Mouse (Mus musculus): ENCODE results near the gene Ppfibp2.

The Ppfibp2 gene

DNA sequence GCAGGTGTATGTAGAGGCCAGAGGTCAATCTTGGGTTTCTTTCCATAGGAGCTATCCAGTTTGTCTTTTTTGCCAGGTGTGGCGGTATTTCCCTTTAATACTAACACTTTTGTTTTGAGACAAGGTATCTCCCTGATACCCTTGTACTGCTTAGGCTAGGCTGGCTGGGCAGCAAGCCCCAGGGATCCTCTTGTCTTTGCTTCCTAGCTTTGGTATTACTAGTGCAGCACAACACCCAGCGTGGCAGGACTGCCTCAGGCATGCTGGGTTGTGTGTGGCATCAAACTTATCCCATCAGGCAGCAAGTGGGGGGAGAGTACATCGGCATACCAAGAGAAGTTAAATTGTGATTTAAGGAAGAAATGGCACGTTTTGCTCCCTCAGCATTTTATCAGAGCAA is 7.5 kb downstream of the Ppfibp2 start:
- in situ Hi-C loops (cut with MboI; ENCODE audit: low pct_unique_long_range_greater_than_20kb in 1 of 2, low sequenced_read_pairs in 2 of 2, unreplicated experiment in 1 of 2), result no loop called here

- in situ Hi-C loops (cut with MboI; ENCODE audit: low pct_unique_long_range_greater_than_20kb in 1 of 2, low sequenced_read_pairs in 2 of 2, unreplicated experiment in 1 of 2), result no loop called here
These were observed 7.9 kb downstream of the Ppfibp2 start for GRCm38 (mm10) chr7:107602913-107603312.

DNA sequence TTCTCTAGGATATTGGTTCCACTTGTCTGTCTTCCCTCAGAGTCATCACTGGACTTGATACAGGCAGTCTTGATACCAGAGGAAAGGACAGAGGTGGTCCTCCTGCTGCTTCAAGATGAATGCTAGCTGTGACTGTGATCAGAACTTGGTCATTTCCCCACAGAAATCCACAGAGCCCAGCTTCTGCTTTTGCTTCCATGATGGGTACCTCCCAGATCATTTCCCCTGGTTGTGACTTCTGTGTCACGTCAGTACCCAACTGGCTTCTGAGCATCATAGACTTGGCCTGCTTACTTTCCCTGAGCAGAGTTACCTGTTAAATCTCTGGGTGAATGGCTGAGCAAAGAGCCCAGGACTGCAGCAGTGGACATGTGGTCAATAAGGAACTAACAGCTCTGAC is 12.8 kb downstream of the Ppfibp2 start:
- in situ Hi-C loops (cut with MboI; ENCODE audit: low pct_unique_long_range_greater_than_20kb in 1 of 2, low sequenced_read_pairs in 2 of 2, unreplicated experiment in 1 of 2), result no loop called here

GRCm38 (mm10) chr7:107609622-107610255 is 14.7 kb downstream of the Ppfibp2 start:
- in situ Hi-C loops (cut with MboI; ENCODE audit: low pct_unique_long_range_greater_than_20kb in 1 of 2, low sequenced_read_pairs in 2 of 2, unreplicated experiment in 1 of 2), result no loop called here

GRCm38 (mm10) chr7:107610880-107611279 is 15.9 kb downstream of the Ppfibp2 start:
- in situ Hi-C loops (cut with MboI; ENCODE audit: low pct_unique_long_range_greater_than_20kb in 1 of 2, low sequenced_read_pairs in 2 of 2, unreplicated experiment in 1 of 2), result no loop called here

DNA sequence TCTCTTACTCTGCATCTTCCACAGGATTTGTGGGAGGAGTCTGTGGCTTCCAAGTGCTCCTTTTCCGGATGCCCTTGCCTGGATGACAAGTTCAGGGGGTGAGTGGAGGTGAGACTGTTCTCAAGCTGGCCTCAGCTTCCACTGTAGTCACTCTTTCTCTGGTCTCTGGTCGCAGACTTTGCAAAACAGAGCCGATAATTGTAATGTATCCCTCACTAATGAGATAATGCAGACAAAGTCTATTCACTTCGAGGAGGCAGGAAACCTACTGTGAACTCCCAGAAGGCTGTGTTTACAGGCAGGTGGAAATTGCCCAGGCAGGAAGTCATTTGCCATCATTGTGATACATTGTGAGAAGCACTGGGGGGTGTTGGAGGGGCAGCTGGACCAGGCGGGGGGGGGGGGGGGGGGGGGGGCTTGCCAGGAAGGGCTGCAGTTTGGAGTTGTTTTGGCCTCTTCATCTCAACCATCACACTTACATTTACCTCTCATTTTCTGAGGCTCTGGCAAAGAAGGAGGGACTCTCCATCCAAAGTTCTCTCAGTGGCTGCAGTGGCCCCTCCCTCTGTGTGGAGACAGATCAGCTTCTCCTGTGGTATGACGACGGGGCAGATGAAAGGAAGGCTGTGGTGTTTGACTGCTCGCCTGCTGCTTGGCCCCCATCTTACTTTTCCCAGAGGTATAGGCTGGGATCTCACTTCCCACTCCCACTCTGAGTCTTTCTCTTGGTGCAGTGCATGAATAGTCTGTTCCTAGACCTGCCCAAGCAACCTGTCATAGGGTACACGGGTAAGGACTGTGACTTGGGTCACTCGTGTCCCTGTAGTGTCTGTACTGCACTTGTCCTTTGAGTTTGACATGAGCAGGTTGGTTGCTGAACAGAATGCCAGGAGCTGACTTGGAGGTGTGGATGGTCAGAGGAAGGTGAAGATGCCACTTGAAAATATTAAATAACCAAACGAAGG is 23.3 kb downstream of the Ppfibp2 start:
- in situ Hi-C loops (cut with MboI; ENCODE audit: low pct_unique_long_range_greater_than_20kb in 1 of 2, low sequenced_read_pairs in 2 of 2, unreplicated experiment in 1 of 2), result no loop called here

DNA sequence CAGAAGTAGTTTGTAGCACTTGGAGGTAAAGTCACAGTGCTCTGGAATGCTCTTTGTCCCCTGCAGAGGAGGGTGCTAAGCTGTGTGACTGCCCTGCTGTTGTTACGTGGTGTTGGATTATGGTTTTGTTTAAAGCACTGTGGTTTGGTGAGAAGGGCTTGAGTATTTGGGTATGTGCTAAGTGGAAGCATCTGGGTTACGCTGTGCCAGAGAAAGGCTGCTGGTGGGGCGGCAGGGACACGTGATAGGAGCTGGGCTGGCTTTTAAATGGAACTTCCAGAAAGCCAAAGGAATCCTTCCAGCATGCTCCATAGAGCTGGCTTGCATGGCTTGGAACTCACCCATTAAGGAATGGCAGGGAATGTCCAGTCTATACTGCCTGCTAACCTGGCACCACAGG is 24.2 kb downstream of the Ppfibp2 start:
- in situ Hi-C loops (cut with MboI; ENCODE audit: low pct_unique_long_range_greater_than_20kb in 1 of 2, low sequenced_read_pairs in 2 of 2, unreplicated experiment in 1 of 2), result no loop called here

DNA sequence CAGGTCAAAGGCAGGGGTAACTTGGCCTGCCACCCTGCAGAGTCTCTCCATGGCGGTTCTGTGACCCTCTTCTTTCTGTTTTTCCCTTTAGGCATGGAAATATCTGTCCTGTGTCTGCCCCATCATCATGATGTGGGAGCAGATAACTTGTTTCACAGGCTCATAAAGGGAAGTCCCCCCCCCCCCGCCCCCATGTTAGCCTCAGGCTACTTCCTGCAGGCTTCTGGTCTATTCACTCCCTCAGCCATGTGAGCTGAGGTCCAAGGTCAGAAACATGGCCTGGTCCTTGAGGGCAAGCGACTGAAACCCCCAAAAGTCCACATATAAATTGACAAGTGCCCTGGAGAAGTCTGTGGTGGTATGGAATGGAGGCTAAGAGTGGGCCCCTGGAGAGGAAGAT is 25.1 kb downstream of the Ppfibp2 start:
- in situ Hi-C loops (cut with MboI; ENCODE audit: low pct_unique_long_range_greater_than_20kb in 1 of 2, low sequenced_read_pairs in 2 of 2, unreplicated experiment in 1 of 2), result no loop called here

- in situ Hi-C loops (cut with MboI; ENCODE audit: low pct_unique_long_range_greater_than_20kb in 1 of 2, low sequenced_read_pairs in 2 of 2, unreplicated experiment in 1 of 2), result no loop called here
These were observed 29.4 kb downstream of the Ppfibp2 start for GRCm38 (mm10) chr7:107624432-107624831.

DNA sequence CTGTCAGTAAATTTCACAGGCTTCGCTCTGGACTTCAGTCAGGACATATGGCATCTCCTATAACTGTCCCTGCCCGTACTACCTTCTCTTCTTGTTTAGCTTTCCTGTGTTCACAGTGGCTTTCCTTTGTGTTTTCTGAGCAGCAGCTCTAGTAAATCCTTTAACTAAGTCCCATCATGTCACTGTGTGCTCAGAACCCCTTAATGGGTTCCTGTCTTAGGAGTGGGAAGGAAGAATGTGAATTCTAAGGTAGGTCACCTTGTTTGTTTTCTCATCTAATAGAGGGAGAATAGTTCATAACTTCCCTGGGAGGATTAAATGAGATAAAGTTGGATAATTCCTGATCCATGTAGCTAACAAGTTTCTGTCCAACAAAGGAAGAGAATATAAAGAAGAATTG is 30.1 kb downstream of the Ppfibp2 start, which contains the start of gene 5330417H12Rik:
TSS of gene 5330417H12Rik (minus strand) at position 101 of the 400 bp plus-strand sequence.
- in situ Hi-C loops (cut with MboI; ENCODE audit: low pct_unique_long_range_greater_than_20kb in 1 of 2, low sequenced_read_pairs in 2 of 2, unreplicated experiment in 1 of 2), result no loop called here

DNA sequence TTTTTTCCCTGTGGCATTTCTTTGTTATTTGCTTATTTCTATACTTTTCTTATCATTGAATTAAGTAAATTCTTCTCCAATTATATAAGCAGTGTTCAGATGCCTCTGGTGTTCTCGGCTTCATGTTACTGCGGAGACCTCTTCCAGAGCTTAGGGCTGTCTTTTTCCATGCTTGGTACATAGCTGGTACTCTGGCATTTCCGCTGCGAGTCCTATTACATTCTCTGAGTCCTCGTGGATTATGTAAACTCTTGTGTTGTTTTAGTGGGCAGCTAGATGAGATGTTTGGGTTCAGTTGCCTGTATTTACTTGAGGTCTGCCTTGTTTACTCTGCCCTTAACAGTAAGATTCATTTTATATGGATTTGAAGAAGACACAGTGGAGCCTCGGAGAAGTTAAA is 30.8 kb downstream of the Ppfibp2 start:
- in situ Hi-C loops (cut with MboI; ENCODE audit: low pct_unique_long_range_greater_than_20kb in 1 of 2, low sequenced_read_pairs in 2 of 2, unreplicated experiment in 1 of 2), result no loop called here

- in situ Hi-C loops (cut with MboI; ENCODE audit: low pct_unique_long_range_greater_than_20kb in 1 of 2, low sequenced_read_pairs in 2 of 2, unreplicated experiment in 1 of 2), result no loop called here
These were observed 33.4 kb downstream of the Ppfibp2 start for GRCm38 (mm10) chr7:107628383-107628782.

DNA sequence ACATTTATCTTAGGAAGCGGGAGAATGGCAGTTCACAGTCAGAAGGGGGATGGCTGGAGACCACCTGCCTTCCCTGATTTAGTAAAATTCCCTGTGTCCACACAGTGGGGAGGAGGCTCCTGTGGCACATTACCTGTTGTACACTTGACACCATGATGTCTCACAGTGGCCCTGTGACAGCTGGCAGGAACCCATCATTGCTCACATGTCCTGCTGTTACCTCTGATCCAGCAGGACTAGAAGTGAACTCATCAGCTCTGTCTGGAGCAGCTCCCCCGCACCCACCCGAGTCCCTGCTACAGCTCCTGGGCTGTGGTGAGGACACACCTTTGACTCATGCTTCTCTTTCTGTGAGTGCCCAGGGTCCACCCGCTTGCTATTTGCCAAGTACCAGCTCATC is 38.2 kb downstream of the Ppfibp2 start:
- in situ Hi-C loops (cut with MboI; ENCODE audit: low pct_unique_long_range_greater_than_20kb in 1 of 2, low sequenced_read_pairs in 2 of 2, unreplicated experiment in 1 of 2), result no loop called here

- in situ Hi-C loops (cut with MboI; ENCODE audit: low pct_unique_long_range_greater_than_20kb in 1 of 2, low sequenced_read_pairs in 2 of 2, unreplicated experiment in 1 of 2), result no loop called here
These were observed 42.4 kb downstream of the Ppfibp2 start for GRCm38 (mm10) chr7:107637398-107637797.

DNA sequence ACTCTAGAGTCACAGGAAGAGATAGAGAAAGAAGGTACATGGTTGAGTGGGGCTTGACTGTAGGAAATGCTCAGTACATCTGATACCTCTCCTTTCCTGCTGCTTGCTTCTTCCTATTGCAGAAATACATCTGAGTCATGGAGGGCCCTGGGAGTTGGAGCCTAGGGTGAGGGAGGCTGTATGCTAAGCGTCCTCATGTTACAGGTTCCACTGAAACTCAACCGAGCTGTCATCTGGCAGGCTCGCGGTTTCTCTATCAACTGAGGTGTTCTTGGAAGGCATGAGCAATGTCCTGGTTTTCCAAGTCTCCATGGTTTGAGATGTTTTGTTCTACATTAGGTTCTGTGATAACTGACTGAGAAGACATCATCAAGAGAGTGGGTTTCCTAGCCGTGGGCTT is 43.0 kb downstream of the Ppfibp2 start:
- in situ Hi-C loops (cut with MboI; ENCODE audit: low pct_unique_long_range_greater_than_20kb in 1 of 2, low sequenced_read_pairs in 2 of 2, unreplicated experiment in 1 of 2), result no loop called here

GRCm38 (mm10) chr7:107642586-107643275 is 47.7 kb downstream of the Ppfibp2 start:
- in situ Hi-C loops (cut with MboI; ENCODE audit: low pct_unique_long_range_greater_than_20kb in 1 of 2, low sequenced_read_pairs in 2 of 2, unreplicated experiment in 1 of 2), result no loop called here

- in situ Hi-C loops (cut with MboI; ENCODE audit: low pct_unique_long_range_greater_than_20kb in 1 of 2, low sequenced_read_pairs in 2 of 2, unreplicated experiment in 1 of 2), result loop anchor here in 1 of 2 experiments (5.0 kb wide), 1 partner anchor 97 kb away; no protein-coding TSS in a partner anchor
These were observed 50.0 kb downstream of the Ppfibp2 start for GRCm38 (mm10) chr7:107644987-107645386.

DNA sequence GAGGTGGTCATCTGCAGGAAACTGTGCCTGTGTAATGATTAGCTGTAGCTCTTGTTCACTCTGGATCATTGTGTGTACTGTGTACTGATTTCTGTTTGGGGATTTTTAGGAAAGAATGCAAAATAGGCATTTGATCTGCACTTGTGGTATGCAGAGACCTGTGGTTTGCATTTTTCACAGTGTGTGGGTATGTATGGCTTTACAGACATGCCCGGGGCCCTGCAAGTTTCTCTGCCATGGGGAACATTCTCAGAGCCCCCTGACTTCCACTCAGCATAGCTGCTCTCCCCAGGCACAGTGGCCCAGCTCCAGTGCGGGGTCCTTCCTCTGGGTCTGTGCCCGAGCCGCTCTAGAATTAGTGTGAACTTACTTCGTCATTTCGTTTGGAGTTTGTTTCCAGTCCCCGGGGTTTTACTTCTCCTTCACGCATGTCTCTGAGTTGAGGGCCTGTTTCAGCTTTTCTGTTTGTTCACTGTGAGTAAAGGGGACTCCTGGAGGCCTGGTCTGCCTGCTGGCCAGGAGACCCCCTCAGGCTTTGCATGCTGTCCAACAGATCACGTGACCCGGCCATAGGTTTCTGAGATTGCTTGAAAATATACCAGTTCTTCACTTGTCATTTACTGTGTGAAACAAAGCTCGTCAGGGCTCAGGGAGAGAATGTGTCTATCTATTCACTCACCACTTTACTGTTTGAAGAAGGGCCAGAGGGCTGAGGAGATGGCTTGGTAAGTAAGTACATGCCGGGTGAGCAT is 54.1 kb downstream of the Ppfibp2 start:
- in situ Hi-C loops (cut with MboI; ENCODE audit: low pct_unique_long_range_greater_than_20kb in 1 of 2, low sequenced_read_pairs in 2 of 2, unreplicated experiment in 1 of 2), result loop anchor here in 1 of 2 experiments (5.0 kb wide), 1 partner anchor 93 kb away; no protein-coding TSS in a partner anchor
